Mouse (Mus musculus) small intestine, adult 2 months (tissue): ENCODE measurements around the gene Prph. TPM values are rescaled to one million over a fixed set of nuclear protein-coding genes. Genes with fewer than 3 reads are reported as not detected.
"Not testable (repeated sequence)": the region's sequence is repeated elsewhere in the genome, so short reads cannot be mapped to it uniquely, and the experiment has no call there.

Experiments used
- H3K27ac ChIP-seq: fragments of 200-500 bp; 2 replicates; pipeline ENCODE4 v1.5.1; 2012; ENCODE audit warnings: low read depth, low read length, control low read depth, inconsistent platforms; ENCODE audit not compliant: insufficient read depth
- H3K27me3 ChIP-seq: fragments of 200-500 bp; 2 replicates; pipeline ENCODE4 v1.6.1; 2012; ENCODE audit warnings: mild to moderate bottlenecking, moderate library complexity, low read length, inconsistent platforms; ENCODE audit not compliant: control insufficient read depth, insufficient read depth
- H3K36me3 ChIP-seq: fragments of 200-500 bp; 2 replicates; pipeline ENCODE4 v1.6.1; 2012; ENCODE audit warnings: mild to moderate bottlenecking, low read length, control low read depth, inconsistent platforms; ENCODE audit not compliant: control insufficient read depth, insufficient read depth
- H3K4me1 ChIP-seq: fragments of 200-500 bp; 2 replicates; pipeline ENCODE4 v1.6.1; 2012; ENCODE audit warnings: low read length, inconsistent platforms, mixed read lengths; ENCODE audit not compliant: control insufficient read depth, insufficient read depth, insufficient read length
- H3K4me3 ChIP-seq: fragments of 200-500 bp; 2 replicates; pipeline ENCODE4 v1.5.1; 2012; ENCODE audit warnings: low read depth, mild to moderate bottlenecking, control low read depth, inconsistent platforms, low read length, moderate library complexity
- CTCF ChIP-seq: fragments of 200-500 bp; IDR thresholded peaks from 2 replicates; pipeline ENCODE4 v1.5.1; 2012; ENCODE audit warnings: low read depth, mild to moderate bottlenecking, control low read depth, inconsistent platforms, low read length, moderate library complexity, mixed read lengths; ENCODE audit not compliant: insufficient replicate concordance, insufficient read length; ENCODE audit errors: extremely low read depth
- POLR2A ChIP-seq: fragments of 200-500 bp; IDR thresholded peaks from 2 replicates; pipeline ENCODE4 v1.6.1; 2012; ENCODE audit warnings: low read depth, mild to moderate bottlenecking, control low read depth, inconsistent platforms, low read length, moderate library complexity
- WGBS: fragments of 180-500 bp; shearing (Covaris S2); methylation state at CpG from one replicate; pipeline ENCODE4 v1.1.7; 2018; 5-methylcytosine and 5-hydroxymethylcytosine counted together
- polyA plus RNA-seq: library from polyadenylated mRNA; depleted of rRNA; stranded (reverse); fragments of >200 nt; gene quantifications from 2 replicates; pipeline ENCODE4 v1.2.3, GENCODE M21; 2012

Gene Prph
- polyA plus RNA-seq, 1 experiment = 4.6 TPM

- no peaks in the 10 kb centered on the region; the same call in 1 of the 2 replicates for H3K4me1 ChIP-seq
- H3K27ac ChIP-seq = no peak overlapping the region
- 63% methylated on average over 26 of the region's 26 CpGs for WGBS
- no peak overlapping the region for H3K4me3 ChIP-seq
- H3K36me3 ChIP-seq = peaks cover 24% of the 10 kb centered on the region
- TF ChIP-seq POLR2A = no peak
- TF ChIP-seq CTCF = peak; percentile 31; the same call in 1 of the 2 replicates
- H3K27me3 ChIP-seq = no peaks in the 10 kb centered on the region
These were observed 14.7 kb upstream of the Prph start for GRCm38 (mm10) chr15:99039996-99040919.

- TF ChIP-seq POLR2A (no peak), CTCF (no peak)
- Histone ChIP-seq H3K36me3 (peaks cover 16% of the 10 kb centered on the region), H3K27ac (no peak overlapping the region), H3K4me1 (peaks cover 3% of the 10 kb centered on the region; the same call in 1 of the 2 replicates), H3K27me3 (no peaks in the 10 kb centered on the region), H3K4me3 (no peak overlapping the region)
- WGBS = 70% methylated on average over 21 of the region's 21 CpGs
These were observed 13.8 kb upstream of the Prph start for GRCm38 (mm10) chr15:99040920-99041856.

- Histone ChIP-seq H3K4me1 (peaks cover 3% of the 10 kb centered on the region; the same call in 1 of the 2 replicates), H3K4me3 (no peak overlapping the region), H3K27ac (no peak overlapping the region), H3K36me3 (peaks cover 10% of the 10 kb centered on the region), H3K27me3 (no peaks in the 10 kb centered on the region)
- TF ChIP-seq POLR2A (no peak), CTCF (no peak)
- WGBS = 69% methylated on average over 5 of the region's 5 CpGs
These were observed 12.6 kb upstream of the Prph start for GRCm38 (mm10) chr15:99042334-99042733.

GRCm38 (mm10) chr15:99044854-99045253 is 10.1 kb upstream of the Prph start:
- no peak overlapping the region for H3K4me3 ChIP-seq
- no peak for TF ChIP-seq POLR2A
- no peak for TF ChIP-seq CTCF
- H3K27me3 ChIP-seq = no peaks in the 10 kb centered on the region
- no peak overlapping the region for H3K27ac ChIP-seq
- peaks cover 3% of the 10 kb centered on the region; the same call in 1 of the 2 replicates for H3K4me1 ChIP-seq
- H3K36me3 ChIP-seq = no peaks in the 10 kb centered on the region
- WGBS = 26% methylated on average over 3 of the region's 3 CpGs

GRCm38 (mm10) chr15:99045734-99046133 is 9.2 kb upstream of the Prph start:
- H3K4me3 ChIP-seq, H3K27me3 ChIP-seq, H3K36me3 ChIP-seq, H3K27ac ChIP-seq, H3K4me1 ChIP-seq: not testable (repeated sequence)
- WGBS = 80% methylated on average over 6 of the region's 6 CpGs

GRCm38 (mm10) chr15:99049473-99050253 is 5.3 kb upstream of the Prph start:
- H3K4me3 ChIP-seq = no peak overlapping the region
- H3K4me1 ChIP-seq = peaks cover 3% of the 10 kb centered on the region; the same call in 1 of the 2 replicates
- H3K36me3 ChIP-seq = no peaks in the 10 kb centered on the region
- TF ChIP-seq POLR2A = no peak
- peak; percentile 74; the same call in 1 of the 2 replicates for TF ChIP-seq CTCF
- WGBS = 31% methylated on average over 13 of the region's 13 CpGs
- H3K27me3 ChIP-seq = no peaks in the 10 kb centered on the region; the same call in 1 of the 2 replicates
- no peak overlapping the region for H3K27ac ChIP-seq
